18 mouse cellular contexts compared by ENCODE assay signal in the genomic region with DNA sequence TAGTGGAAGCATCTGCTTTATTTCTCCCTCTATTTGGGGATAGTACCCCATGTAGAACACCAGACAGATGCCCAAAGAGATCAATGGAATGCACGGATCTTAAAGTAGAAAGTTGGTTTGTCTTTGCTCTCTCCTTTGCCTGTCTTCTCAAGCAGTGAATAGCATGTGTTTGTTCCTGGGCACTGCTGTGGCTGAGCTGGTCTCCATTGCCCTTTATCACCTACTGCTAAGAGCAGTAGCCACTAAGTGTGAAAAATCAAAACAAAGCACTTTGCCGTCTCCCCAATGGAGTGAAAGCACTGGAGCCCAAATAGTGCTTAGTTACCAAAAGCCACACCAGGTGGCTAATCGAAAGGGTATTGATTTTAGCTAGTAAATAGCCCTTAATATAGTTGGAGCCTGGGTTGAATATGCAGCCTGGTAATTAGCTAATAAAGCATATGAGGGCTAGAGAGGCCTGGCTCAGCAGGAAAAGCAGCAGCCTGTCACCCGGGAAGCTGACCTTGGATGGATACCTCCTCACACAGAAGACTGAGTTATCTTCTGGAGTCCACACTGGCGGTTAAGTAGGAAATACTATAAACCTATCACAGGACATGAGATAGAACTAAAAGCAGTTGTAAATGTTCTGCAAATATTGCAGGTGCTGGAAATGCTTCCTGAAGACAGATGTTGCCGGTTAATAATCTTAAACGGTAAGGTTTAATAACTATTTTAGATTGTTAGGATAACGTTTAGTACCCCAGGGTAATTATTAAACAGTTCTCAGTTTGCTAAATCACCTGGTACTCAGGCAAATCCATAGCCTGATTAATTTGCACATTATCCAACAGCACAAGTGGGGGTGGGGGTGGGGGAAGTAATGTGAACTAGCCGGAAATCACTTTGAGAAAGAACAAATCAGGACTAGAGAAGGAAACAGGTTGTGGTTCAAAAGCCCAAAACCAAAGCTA. TPM values are rescaled to one million over a fixed set of nuclear protein-coding genes. Genes with fewer than 3 reads are reported as not detected.
DNase-seq lines count a peak whose midpoint lies in the region; ATAC-seq lines count a peak whose summit lies in the region.
"Had no signal": no experiment of that assay in that cellular context is flagged by ENCODE, and none has a peak within 500 bp of the region (broad histone marks: within the 10 kb centered on the region; RNA-seq: fewer than 3 reads in every experiment).

No protein-coding gene starts in this region.

- H3K27ac ChIP-seq in kidney, embryonic 15.5 days: no peak overlapping the region
- H3K27ac ChIP-seq in intestine, embryonic 16.5 days (ENCODE audit: low read length): no peak overlapping the region; the same call in none of the 2 replicates
- H3K27ac ChIP-seq in hindbrain, embryonic 10.5 days: no peak overlapping the region
- H3K27ac ChIP-seq: embryonic facial prominence, embryonic 13.5 days; hindbrain, embryonic 14.5 days had no signal

- WGBS in kidney, embryonic 15.5 days: 44% methylated on average over 9 of the region's 9 CpGs
- WGBS in intestine, embryonic 16.5 days: 51% methylated on average over 9 of the region's 9 CpGs
- WGBS in hindbrain, embryonic 10.5 days: 77% methylated on average over 9 of the region's 9 CpGs

- no peak for DNase-seq in kidney, postnatal 4 days
- DNase-seq in retina, embryonic 14.5 days (ENCODE audit: low spot score): peak; percentile 26
- no peak for DNase-seq in retina, postnatal 1 day
- no peak for DNase-seq in hindbrain, embryonic 10.5 days (ENCODE audit: low spot score)
- no peak for DNase-seq in spleen, postnatal 4 days (ENCODE audit: low spot score in 2 of 2)
- DNase-seq: adrenal gland, postnatal 10 days; cerebellum, adult 11-12 months; cerebellum, adult 9-10 months; cerebellum, postnatal 36 days; gastrocnemius, postnatal 36 days; heart, adult 11 months; heart, postnatal 10 days; heart, postnatal 4 days had no signal

- ATAC-seq in kidney, embryonic 15.5 days (replicated peaks; ENCODE audit: low FRiP score): 0 out of 2 replicates have a peak, but pooled peaks have one; percentile 25
- ATAC-seq in intestine, embryonic 16.5 days: peak; percentile 94
- ATAC-seq: forebrain, embryonic 14.5 days had no signal

- H3K27me3 ChIP-seq in kidney, embryonic 15.5 days: no peaks in the 10 kb centered on the region
- H3K27me3 ChIP-seq in intestine, embryonic 16.5 days (replicated peaks; ENCODE audit: control insufficient read depth, insufficient read depth, low read length): no peaks in the 10 kb centered on the region
- H3K27me3 ChIP-seq in hindbrain, embryonic 10.5 days (ENCODE audit: insufficient read depth, poor library complexity, severe bottlenecking): no peaks in the 10 kb centered on the region
- H3K27me3 ChIP-seq: embryonic facial prominence, embryonic 13.5 days had no signal

- H3K4me1 ChIP-seq in kidney, embryonic 15.5 days: peaks cover 7% of the 10 kb centered on the region; the same call in 1 of the 2 replicates
- 0 out of 2 replicates have a peak, but pooled peaks cover 6% of the 10 kb centered on the region for H3K4me1 ChIP-seq in intestine, embryonic 16.5 days (ENCODE audit: control insufficient read depth, insufficient read depth, low read length)
- no peaks in the 10 kb centered on the region; the same call in 1 of the 2 replicates for H3K4me1 ChIP-seq in hindbrain, embryonic 10.5 days (replicated peaks)
- H3K4me1 ChIP-seq: embryonic facial prominence, embryonic 13.5 days had no signal

- H3K36me3 ChIP-seq in kidney, embryonic 15.5 days: no peaks in the 10 kb centered on the region
- H3K36me3 ChIP-seq in intestine, embryonic 16.5 days (ENCODE audit: control insufficient read depth, insufficient read depth, low read length): no peaks in the 10 kb centered on the region
- no peaks in the 10 kb centered on the region for H3K36me3 ChIP-seq in hindbrain, embryonic 10.5 days
- H3K36me3 ChIP-seq: embryonic facial prominence, embryonic 13.5 days had no signal

- H3K9ac ChIP-seq in kidney, embryonic 15.5 days: no peak overlapping the region
- H3K9ac ChIP-seq in intestine, embryonic 16.5 days (ENCODE audit: low read depth, low read length): no peak overlapping the region
- H3K9ac ChIP-seq: embryonic facial prominence, embryonic 13.5 days; hindbrain, embryonic 14.5 days had no signal

- no peak overlapping the region for H3K4me2 ChIP-seq in kidney, embryonic 15.5 days
- no peak overlapping the region for H3K4me2 ChIP-seq in intestine, embryonic 16.5 days (ENCODE audit: low read depth, low read length)
- H3K4me2 ChIP-seq: embryonic facial prominence, embryonic 13.5 days; hindbrain, embryonic 14.5 days had no signal

- H3K9me3 ChIP-seq in kidney, embryonic 15.5 days (replicated peaks): no peaks in the 10 kb centered on the region
- no peaks in the 10 kb centered on the region for H3K9me3 ChIP-seq in intestine, embryonic 16.5 days (ENCODE audit: control insufficient read depth, low read length)
- peaks cover 6% of the 10 kb centered on the region; the same call in 1 of the 2 replicates for H3K9me3 ChIP-seq in hindbrain, embryonic 10.5 days

- H3K4me3 ChIP-seq in kidney, embryonic 15.5 days (replicated peaks): no peak overlapping the region
- H3K4me3 ChIP-seq in intestine, embryonic 16.5 days (ENCODE audit: low read length): no peak overlapping the region
- H3K4me3 ChIP-seq in hindbrain, embryonic 10.5 days: no peak overlapping the region
- H3K4me3 ChIP-seq: embryonic facial prominence, embryonic 13.5 days had no signal

RNA-seq across cellular contexts. Expression of gene Gpd2, which starts 26.1 kb away (rescaled TPM):
- polyA plus RNA-seq in kidney, embryonic 15.5 days (2015; fragmentation: Nextera tagmentation; extraction: Ambion mirVana): 16.1 and 19.3 TPM in 2 replicates
- 23.0 and 27.0 TPM in 2 replicates for polyA plus RNA-seq in intestine, embryonic 16.5 days (2015; fragmentation: Nextera tagmentation; extraction: Ambion mirVana)
- polyA plus RNA-seq in hindbrain, embryonic 10.5 days (2016; fragmentation: Nextera tagmentation; extraction: Ambion mirVana): 24.2 and 29.1 TPM in 2 replicates
